Mouse (Mus musculus) erythroblast, embryonic 14.5 days (primary cell): ENCODE measurements around the gene Polr1e. TPM values are rescaled to one million over a fixed set of nuclear protein-coding genes. Genes with fewer than 3 reads are reported as not detected.
"Not testable (repeated sequence)": the region's sequence is repeated elsewhere in the genome, so short reads cannot be mapped to it uniquely, and the experiment has no call there.

Experiments
- H3K27me3 ChIP-seq: 2 replicates; pipeline ENCODE4 v1.6.1; 2012; ENCODE audit warnings: inconsistent platforms; ENCODE audit not compliant: control insufficient read depth
- H3K36me3 ChIP-seq: 2 replicates; pipeline ENCODE4 v1.6.1; 2012; ENCODE audit warnings: mild to moderate bottlenecking, inconsistent platforms; ENCODE audit not compliant: control insufficient read depth
- H3K4me1 ChIP-seq: 2 replicates; pipeline ENCODE4 v1.6.1; 2012; ENCODE audit warnings: inconsistent platforms; ENCODE audit not compliant: control insufficient read depth
- H3K4me3 ChIP-seq: replicated peaks from 2 replicates; pipeline ENCODE3; 2012; ENCODE audit warnings: moderate library complexity, mild to moderate bottlenecking, inconsistent platforms
- H3K9me3 ChIP-seq: 2 replicates; pipeline ENCODE4 v1.6.1; 2012; ENCODE audit warnings: low read length, inconsistent platforms, mixed read lengths; ENCODE audit not compliant: control insufficient read depth
- GATA1 ChIP-seq: IDR thresholded peaks from 2 replicates; pipeline ENCODE4 v1.6.1; 2012; ENCODE audit warnings: low read length, inconsistent platforms, mixed read lengths
- TAL1 ChIP-seq: IDR thresholded peaks from 3 replicates; pipeline ENCODE4 v1.6.1; 2012; ENCODE audit warnings: low read length, inconsistent platforms, mixed read lengths
- polyA plus RNA-seq: library from polyadenylated mRNA; stranded (reverse); fragments of >175 nt; gene quantifications from 2 replicates; pipeline ENCODE4 v1.2.3, GENCODE M21; 2012

Gene Polr1e
- polyA plus RNA-seq, 1 experiment, result 0.02 TPM

- Histone ChIP-seq H3K9me3 (peaks cover 3% of the 10 kb centered on the region; the same call in 1 of the 2 replicates), H3K27me3 (no peaks in the 10 kb centered on the region), H3K4me1 (peaks cover 41% of the 10 kb centered on the region), H3K36me3 (peaks cover 25% of the 10 kb centered on the region), H3K4me3 (no peak overlapping the region)
- TF ChIP-seq GATA1 (no peak), TAL1 (no peak)
Measured at GRCm38 (mm10) chr4:44979794-44980338, 38.5 kb upstream of the Polr1e start.

GRCm38 (mm10) chr4:44981280-44981973 is 37.0 kb upstream of the Polr1e start, which contains the start of gene Grhpr:
TSS of gene Grhpr (plus strand) at chr4:44981395.
- peaks cover 3% of the 10 kb centered on the region; the same call in 1 of the 2 replicates for H3K9me3 ChIP-seq
- peaks cover 41% of the 10 kb centered on the region for H3K4me1 ChIP-seq
- TF ChIP-seq GATA1 (no peak), TAL1 (no peak)
- peak within 1 kb of the TSS; percentile 84 for H3K4me3 ChIP-seq
- H3K36me3 ChIP-seq, result peaks cover 41% of the 10 kb centered on the region
- H3K27me3 ChIP-seq, result no peaks in the 10 kb centered on the region

DNA sequence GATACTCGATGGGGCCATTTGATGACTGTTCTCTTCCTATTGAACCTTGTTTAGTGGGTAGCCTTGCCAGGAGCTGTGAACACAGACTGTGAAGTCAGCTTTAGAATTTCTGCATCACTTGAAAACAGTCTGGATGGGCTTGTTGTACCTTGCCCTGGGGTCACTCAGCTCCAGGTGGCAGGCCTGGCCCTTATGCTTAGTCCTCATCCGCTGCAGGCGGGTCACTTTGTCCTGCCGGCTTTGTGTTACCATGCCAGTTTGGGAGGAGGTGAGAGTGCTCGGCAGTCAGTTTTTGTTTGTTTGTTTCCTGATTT is 36.5 kb upstream of the Polr1e start:
- H3K9me3 ChIP-seq, result peaks cover 1% of the 10 kb centered on the region; the same call in 1 of the 2 replicates
- TF ChIP-seq GATA1 (no peak), TAL1 (no peak)
- peak overlapping the region; percentile 84 for H3K4me3 ChIP-seq
- H3K36me3 ChIP-seq, result peaks cover 46% of the 10 kb centered on the region
- peaks cover 41% of the 10 kb centered on the region for H3K4me1 ChIP-seq
- H3K27me3 ChIP-seq, result no peaks in the 10 kb centered on the region

GRCm38 (mm10) chr4:44982440-44983130 is 35.8 kb upstream of the Polr1e start:
- H3K4me3 ChIP-seq, result peak overlapping the region; percentile 84
- H3K4me1 ChIP-seq, result peaks cover 41% of the 10 kb centered on the region
- H3K9me3 ChIP-seq, result no peaks in the 10 kb centered on the region
- H3K36me3 ChIP-seq, result peaks cover 52% of the 10 kb centered on the region
- TF ChIP-seq GATA1, result no peak
- TF ChIP-seq TAL1, result no peak
- no peaks in the 10 kb centered on the region for H3K27me3 ChIP-seq

DNA sequence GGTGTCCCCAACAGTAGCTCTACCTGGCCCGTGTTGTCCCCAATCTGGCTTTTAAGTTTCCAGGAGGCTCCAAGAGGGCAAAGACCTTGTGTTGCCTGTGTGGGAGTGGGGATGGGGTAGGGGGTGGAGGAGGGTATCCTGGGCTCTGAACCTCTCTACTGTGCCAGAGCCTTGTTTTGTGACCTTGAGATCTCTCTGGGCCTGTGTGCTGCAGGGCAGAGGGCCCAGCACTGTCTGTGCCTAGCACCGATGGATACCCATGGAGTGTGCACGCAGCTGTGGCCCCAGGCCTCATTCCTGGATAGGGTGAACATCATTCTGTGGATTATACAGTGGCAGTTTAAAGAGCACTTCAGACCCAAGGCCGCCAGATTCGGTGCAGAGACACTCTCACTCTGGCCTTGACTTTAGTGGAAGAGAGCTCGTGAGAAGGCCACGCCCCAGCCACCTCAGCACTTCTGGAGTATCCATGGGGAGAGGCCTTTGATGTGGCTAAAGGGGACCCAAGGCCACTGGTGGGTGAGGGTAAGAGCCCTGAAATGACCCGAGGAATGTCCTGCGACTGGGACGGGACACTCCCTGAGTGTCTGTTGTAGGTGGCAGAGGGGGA is 35.1 kb upstream of the Polr1e start:
- H3K9me3 ChIP-seq, result no peaks in the 10 kb centered on the region
- peaks cover 41% of the 10 kb centered on the region for H3K4me1 ChIP-seq
- peaks cover 57% of the 10 kb centered on the region for H3K36me3 ChIP-seq
- H3K27me3 ChIP-seq, result no peaks in the 10 kb centered on the region
- TF ChIP-seq TAL1, result no peak
- TF ChIP-seq GATA1, result no peak
- H3K4me3 ChIP-seq, result peak overlapping the region; percentile 84

DNA sequence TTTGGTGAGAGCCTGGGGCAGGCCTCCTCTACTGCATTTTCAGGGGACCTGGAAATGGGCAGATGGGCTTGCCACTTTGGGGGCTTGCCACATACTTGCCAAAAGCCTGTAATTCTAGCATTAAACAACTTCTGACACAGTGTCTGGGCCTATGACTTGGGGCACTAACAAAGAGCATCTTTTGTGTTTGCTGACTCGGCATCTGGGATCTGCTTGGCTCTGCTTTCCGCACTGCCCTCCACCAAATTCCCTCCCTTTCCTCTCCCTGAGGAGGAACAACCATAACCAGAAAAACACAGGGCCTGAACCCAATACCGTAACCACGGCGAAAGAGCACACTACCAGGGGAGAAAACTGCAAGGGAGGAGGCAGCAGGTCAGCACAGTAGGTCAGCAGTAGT is 27.8 kb upstream of the Polr1e start:
- H3K4me1 ChIP-seq, result peaks cover 33% of the 10 kb centered on the region
- TF ChIP-seq GATA1, result no peak
- no peak overlapping the region for H3K4me3 ChIP-seq
- peaks cover 7% of the 10 kb centered on the region for H3K9me3 ChIP-seq
- H3K36me3 ChIP-seq, result peaks cover 96% of the 10 kb centered on the region
- no peaks in the 10 kb centered on the region for H3K27me3 ChIP-seq

DNA sequence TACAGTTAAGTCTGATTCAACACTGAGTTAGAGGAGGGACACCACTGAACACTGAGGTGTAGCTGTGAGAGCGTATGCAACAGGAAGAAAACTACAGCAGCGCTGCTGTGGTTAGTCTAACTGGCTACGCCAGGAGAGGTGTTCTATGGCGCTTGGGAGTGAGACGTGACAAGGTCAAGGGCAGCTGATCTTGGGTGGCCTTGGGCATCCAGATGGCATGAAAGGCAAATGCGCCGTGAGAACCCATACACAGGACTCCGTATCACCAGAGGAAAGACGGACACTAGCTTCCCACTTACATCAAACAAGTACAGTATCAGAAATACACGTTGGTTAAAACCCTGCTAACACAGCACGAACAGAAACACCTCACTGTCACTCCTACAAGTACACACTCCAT is 26.1 kb upstream of the Polr1e start:
- Histone ChIP-seq H3K36me3 (peaks cover 84% of the 10 kb centered on the region), H3K4me1 (peaks cover 48% of the 10 kb centered on the region)
- not testable (repeated sequence) for H3K4me3 ChIP-seq, H3K9me3 ChIP-seq, H3K27me3 ChIP-seq

- H3K4me1 ChIP-seq, result peaks cover 54% of the 10 kb centered on the region
- H3K27me3 ChIP-seq, H3K9me3 ChIP-seq, H3K4me3 ChIP-seq: not testable (repeated sequence)
- H3K36me3 ChIP-seq, result peaks cover 77% of the 10 kb centered on the region
Measured at GRCm38 (mm10) chr4:44993179-44993578, 25.2 kb upstream of the Polr1e start.

DNA sequence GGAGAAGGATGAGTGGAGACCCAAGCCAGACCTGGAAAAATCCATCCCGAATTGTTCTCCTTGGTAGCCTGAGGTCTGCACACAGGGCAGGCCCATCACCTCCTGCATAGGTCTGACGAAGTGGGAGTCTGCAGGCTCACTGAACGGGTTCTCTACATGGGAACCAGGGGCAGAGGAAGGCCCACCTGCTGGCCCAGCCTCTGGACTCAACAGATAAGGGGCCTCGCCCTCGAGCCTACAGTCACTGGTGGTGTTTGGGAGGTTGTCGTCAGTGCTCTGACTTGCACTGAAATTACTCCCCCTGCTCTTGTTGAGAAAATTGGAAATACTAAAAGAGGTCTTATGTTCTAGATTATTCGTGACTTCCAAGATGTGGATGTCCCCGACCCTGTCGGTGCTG is 24.5 kb upstream of the Polr1e start:
- TF ChIP-seq GATA1 (peak; percentile 63), TAL1 (peak; percentile 91)
- H3K4me1 ChIP-seq, result peaks cover 55% of the 10 kb centered on the region
- H3K36me3 ChIP-seq, result peaks cover 71% of the 10 kb centered on the region
- peak overlapping the region; percentile 40 for H3K4me3 ChIP-seq
- H3K9me3 ChIP-seq, result peaks cover 7% of the 10 kb centered on the region
- H3K27me3 ChIP-seq, result no peaks in the 10 kb centered on the region
